Mouse (Mus musculus) kidney, embryonic 14.5 days (tissue): ENCODE results near the gene Ppp2r5c. TPM values are rescaled to one million over a fixed set of nuclear protein-coding genes. Genes with fewer than 3 reads are reported as not detected.

Source experiments
- ATAC-seq: fragments of 200-750 bp; cut with Nextera tagmentation; 2 replicates; pipeline ENCODE4 v1.8.0; 2017; ENCODE audit warnings: moderate number of reproducible peaks, mild to moderate bottlenecking, moderate TSS enrichment, moderate library complexity; ENCODE audit not compliant: low FRiP score, low TSS enrichment
- H3K27ac ChIP-seq: fragments of 300-500 bp; sonication (generic); 2 replicates; pipeline ENCODE4 v1.5.1; 2014; ENCODE audit warnings: low read depth, mild to moderate bottlenecking, low read length, moderate library complexity, mixed read lengths
- H3K27me3 ChIP-seq: fragments of 300-500 bp; sonication (generic); 2 replicates; pipeline ENCODE4 v1.6.1; 2014; ENCODE audit warnings: mild to moderate bottlenecking, low read length; ENCODE audit not compliant: control insufficient read depth, insufficient read depth
- H3K36me3 ChIP-seq: fragments of 300-500 bp; sonication (generic); 2 replicates; pipeline ENCODE4 v1.6.1; 2014; ENCODE audit warnings: low read length, mixed read lengths; ENCODE audit not compliant: control insufficient read depth, insufficient read depth
- H3K4me1 ChIP-seq: fragments of 300-500 bp; sonication (generic); 2 replicates; pipeline ENCODE4 v1.6.1; 2014; ENCODE audit warnings: low read length, mixed read lengths; ENCODE audit not compliant: control insufficient read depth, insufficient read depth
- H3K4me2 ChIP-seq: fragments of 300-500 bp; sonication (generic); replicated peaks from 2 replicates; pipeline ENCODE4 v1.6.1; 2014; ENCODE audit warnings: low read depth, mild to moderate bottlenecking, low read length
- H3K4me3 ChIP-seq: fragments of 300-500 bp; sonication (generic); 2 replicates; pipeline ENCODE4 v1.5.1; 2014; ENCODE audit warnings: mild to moderate bottlenecking, low read length
- H3K9ac ChIP-seq: fragments of 300-500 bp; sonication (generic); 2 replicates; pipeline ENCODE4 v1.6.1; 2014; ENCODE audit warnings: low read depth, mild to moderate bottlenecking, low read length, moderate library complexity
- H3K9me3 ChIP-seq: fragments of 300-500 bp; sonication (generic); 2 replicates; pipeline ENCODE4 v1.6.1; 2016; ENCODE audit warnings: low read length; ENCODE audit not compliant: control insufficient read depth
- WGBS: fragments of 180-500 bp; shearing (Covaris S2); extraction: QIAGEN DNeasy Blood & Tissue Kit; methylation state at CpG from one replicate; pipeline ENCODE4 v1.1.7; 2014; 5-methylcytosine and 5-hydroxymethylcytosine counted together
- polyA plus RNA-seq: library from polyadenylated mRNA; unstranded; fragments of >200 nt; fragmentation: Nextera tagmentation; extraction: Ambion mirVana; gene quantifications from 2 replicates; pipeline ENCODE4 v1.2.1, GENCODE M21; 2014

Gene Ppp2r5c
- polyA plus RNA-seq, 1 experiment from 2014 or later = 160 TPM

DNA sequence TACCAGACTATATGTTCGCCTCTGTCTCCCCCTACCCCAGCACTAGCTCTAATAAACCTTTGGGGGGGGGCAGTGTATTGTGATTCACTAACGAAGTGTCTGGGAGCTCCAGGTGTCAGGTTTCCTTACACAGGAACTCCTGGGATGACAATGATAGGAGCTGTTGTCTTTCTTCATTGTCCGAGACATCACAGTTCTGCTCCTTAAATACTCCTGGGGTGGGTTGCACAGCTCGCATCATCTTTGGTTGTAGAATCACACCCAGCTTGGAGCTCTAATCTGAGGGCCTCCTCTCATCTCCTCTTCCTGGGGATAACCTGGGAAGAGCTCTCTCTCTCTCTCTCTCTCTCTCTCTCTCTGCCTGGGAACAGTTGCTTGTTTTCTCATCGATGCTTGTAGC, 94.6 kb downstream of the Ppp2r5c start:
- no peak overlapping the region for H3K4me3 ChIP-seq
- H3K9ac ChIP-seq = no peak overlapping the region
- no peaks in the 10 kb centered on the region for H3K9me3 ChIP-seq
- peaks cover 13% of the 10 kb centered on the region for H3K4me1 ChIP-seq
- ATAC-seq = no peak
- peaks cover 12% of the 10 kb centered on the region for H3K36me3 ChIP-seq
- no peak overlapping the region for H3K27ac ChIP-seq
- H3K27me3 ChIP-seq = no peaks in the 10 kb centered on the region
- no peak overlapping the region for H3K4me2 ChIP-seq
- WGBS = 60% methylated on average over 5 of the region's 5 CpGs

DNA sequence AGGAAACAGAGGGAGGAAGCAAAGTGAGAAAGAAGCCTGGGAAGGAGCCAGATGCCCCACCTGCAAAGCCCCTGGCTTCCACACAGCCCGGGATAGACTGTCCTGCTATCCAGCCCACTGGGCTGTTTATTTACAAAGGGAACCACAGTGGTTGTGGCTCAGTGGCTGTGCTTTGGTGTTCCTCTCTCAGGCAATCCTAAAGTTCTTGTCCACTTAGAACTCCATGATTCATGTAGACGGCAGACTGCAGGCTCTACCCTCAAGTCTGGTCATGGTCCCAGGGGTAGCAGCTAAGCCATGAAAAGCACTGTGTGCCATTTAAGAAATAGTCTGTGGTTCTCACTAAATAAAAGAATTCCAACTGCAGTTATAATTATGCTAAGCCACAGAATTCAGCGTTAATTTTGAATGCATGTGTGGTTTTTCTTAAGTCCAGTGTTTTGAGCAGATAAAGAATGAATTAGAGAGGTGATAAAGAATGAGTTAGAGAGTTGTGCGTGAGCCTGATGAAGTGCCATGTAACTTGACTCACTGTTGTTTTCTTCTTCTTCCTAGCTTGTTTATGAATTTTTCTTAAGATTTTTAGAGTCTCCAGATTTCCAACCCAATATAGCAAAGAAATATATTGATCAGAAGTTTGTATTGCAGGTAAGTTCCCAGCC, 98.3 kb downstream of the Ppp2r5c start:
- Histone ChIP-seq H3K36me3 (peaks cover 42% of the 10 kb centered on the region), H3K4me3 (no peak overlapping the region), H3K4me2 (no peak overlapping the region), H3K27ac (peak overlapping the region; percentile 30; the same call in 1 of the 2 replicates), H3K27me3 (no peaks in the 10 kb centered on the region), H3K4me1 (peaks cover 6% of the 10 kb centered on the region), H3K9ac (no peak overlapping the region), H3K9me3 (no peaks in the 10 kb centered on the region)
- WGBS = 85% methylated on average over 4 of the region's 4 CpGs
- no peak for ATAC-seq

DNA sequence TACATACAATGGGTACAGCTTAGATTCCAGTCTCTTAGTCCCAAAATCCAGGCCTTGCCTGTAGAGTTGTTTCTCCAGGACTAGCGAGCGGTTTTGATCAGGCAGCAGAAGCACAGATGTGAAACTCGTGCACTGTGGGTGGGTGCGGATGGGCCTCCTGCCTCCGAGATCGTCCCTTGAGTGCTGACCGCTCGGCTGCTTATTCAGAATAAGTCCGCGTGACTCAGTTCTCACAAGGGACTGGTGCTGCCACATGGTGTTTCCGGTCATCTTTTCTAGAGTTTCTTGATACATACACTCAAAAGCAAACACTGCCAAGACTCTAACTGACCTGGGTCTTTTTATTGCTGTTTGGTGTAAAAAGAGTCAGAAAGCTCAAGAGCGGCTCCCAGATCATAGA, 100.7 kb downstream of the Ppp2r5c start:
- Histone ChIP-seq H3K9me3 (no peaks in the 10 kb centered on the region), H3K27ac (no peak overlapping the region), H3K9ac (no peak overlapping the region), H3K4me1 (no peaks in the 10 kb centered on the region; the same call in 1 of the 2 replicates), H3K36me3 (peaks cover 60% of the 10 kb centered on the region), H3K27me3 (no peaks in the 10 kb centered on the region), H3K4me2 (no peak overlapping the region), H3K4me3 (no peak overlapping the region)
- no peak for ATAC-seq
- WGBS = 96% methylated on average over 12 of the region's 12 CpGs

DNA sequence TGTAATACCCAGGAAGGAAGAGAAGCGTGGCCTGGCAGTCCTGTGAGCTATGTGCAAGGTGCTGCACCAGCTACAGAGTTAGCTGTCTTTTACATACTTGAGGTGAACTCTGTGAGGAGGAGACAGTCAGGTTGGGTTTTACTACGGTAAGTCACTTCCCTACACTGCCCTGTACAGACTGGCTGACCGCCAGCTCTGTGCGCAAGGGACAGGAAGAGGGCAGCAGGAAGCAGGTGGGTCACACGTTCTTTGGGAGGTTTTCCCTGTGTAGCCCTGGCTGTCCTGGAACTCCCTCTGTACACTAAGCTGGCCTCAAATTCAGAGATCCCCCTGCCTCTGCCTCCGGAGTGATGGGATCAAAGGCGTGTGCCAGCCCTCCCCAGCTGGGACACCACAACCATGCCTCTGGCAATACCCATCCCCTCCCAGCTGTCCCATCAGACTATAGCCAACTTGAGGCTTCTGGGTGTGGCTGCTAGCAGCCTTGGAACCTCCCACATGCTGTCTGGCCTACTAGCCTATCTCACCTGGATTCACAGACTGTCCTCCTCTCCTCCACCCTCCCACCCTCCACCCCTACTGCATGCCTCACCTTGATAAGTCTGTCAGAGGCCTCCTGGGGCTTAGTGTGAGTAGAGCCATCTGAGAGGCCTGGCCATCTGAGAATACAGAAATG, 102.7 kb downstream of the Ppp2r5c start:
- WGBS = 89% methylated on average over 7 of the region's 7 CpGs
- H3K4me1 ChIP-seq = no peaks in the 10 kb centered on the region
- H3K9me3 ChIP-seq = no peaks in the 10 kb centered on the region
- no peak overlapping the region for H3K4me2 ChIP-seq
- peaks cover 75% of the 10 kb centered on the region for H3K36me3 ChIP-seq
- H3K27me3 ChIP-seq = no peaks in the 10 kb centered on the region
- no peak overlapping the region for H3K4me3 ChIP-seq
- no peak overlapping the region for H3K27ac ChIP-seq
- no peak for ATAC-seq
- no peak overlapping the region for H3K9ac ChIP-seq

DNA sequence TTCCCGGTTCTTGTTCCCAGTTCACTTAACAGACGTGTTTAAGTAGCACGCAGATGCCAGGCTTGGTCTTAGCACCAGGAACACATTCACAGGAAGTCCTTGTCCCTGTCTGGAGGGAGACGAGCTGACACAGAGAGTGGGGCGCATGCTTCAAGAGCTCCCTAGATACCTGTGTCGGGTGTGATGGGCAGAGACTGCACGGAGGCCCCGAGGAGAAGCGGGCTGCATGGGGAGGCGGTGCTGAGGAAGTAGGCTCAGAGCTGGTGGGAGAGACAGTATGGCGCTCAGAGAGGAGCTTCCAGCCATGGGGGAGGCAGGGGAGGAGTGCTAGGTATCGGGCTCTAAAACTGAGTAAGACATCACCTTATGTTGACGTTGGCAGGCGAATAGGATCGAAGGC, 103.4 kb downstream of the Ppp2r5c start:
- H3K27me3 ChIP-seq = no peaks in the 10 kb centered on the region
- H3K4me2 ChIP-seq = no peak overlapping the region
- 92% methylated on average over 15 of the region's 15 CpGs for WGBS
- no peaks in the 10 kb centered on the region for H3K9me3 ChIP-seq
- H3K4me3 ChIP-seq = no peak overlapping the region
- peaks cover 83% of the 10 kb centered on the region for H3K36me3 ChIP-seq
- no peaks in the 10 kb centered on the region for H3K4me1 ChIP-seq
- ATAC-seq = no peak; the same call in 1 of the 2 replicates
- H3K9ac ChIP-seq = no peak overlapping the region
- no peak overlapping the region for H3K27ac ChIP-seq

DNA sequence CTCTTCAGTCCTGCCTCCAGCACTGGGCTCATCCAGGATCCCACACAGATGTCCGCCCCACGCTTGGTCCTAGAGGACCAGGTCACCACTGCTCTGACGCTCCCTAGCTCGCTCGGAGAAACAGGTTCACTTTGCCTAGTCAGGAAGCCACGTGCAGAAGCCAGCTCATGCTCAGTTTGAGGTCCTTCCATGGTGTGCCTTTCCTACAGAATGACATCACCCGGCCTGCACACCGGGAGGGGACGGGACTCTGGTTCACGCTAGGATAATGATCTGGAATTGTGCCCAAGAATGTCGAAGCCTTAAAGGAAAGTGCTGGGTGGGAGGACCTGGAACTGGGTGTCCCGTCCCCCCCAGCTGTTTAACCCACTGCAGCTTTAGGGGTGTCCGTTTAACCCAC, 105.2 kb downstream of the Ppp2r5c start:
- ATAC-seq = no peak
- Histone ChIP-seq H3K4me2 (no peak overlapping the region), H3K27me3 (no peaks in the 10 kb centered on the region), H3K9me3 (no peaks in the 10 kb centered on the region), H3K4me1 (no peaks in the 10 kb centered on the region), H3K4me3 (no peak overlapping the region), H3K36me3 (peaks cover 84% of the 10 kb centered on the region), H3K9ac (no peak overlapping the region), H3K27ac (no peak overlapping the region)
- 84% methylated on average over 13 of the region's 13 CpGs for WGBS

DNA sequence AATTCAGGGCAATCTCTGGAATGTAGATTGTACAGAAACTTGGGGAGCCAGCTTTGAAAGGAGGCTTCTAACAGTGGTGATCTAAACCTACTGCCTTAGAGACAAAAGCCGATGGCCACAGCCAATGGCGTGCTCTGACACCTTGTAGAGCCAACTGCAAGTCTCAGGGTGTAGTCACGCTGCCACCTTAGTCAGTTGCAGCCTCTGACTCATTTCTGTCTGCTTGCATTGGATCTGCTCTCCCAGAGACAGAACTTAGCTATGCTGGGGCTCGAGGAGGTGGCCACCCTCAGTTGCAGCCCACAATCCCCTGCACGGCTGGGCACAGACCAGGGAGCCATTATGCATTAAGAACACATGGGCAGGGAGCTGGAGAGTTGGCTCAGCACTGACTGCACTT, 106.4 kb downstream of the Ppp2r5c start:
- Histone ChIP-seq H3K27me3 (no peaks in the 10 kb centered on the region), H3K9ac (no peak overlapping the region), H3K4me3 (no peak overlapping the region), H3K4me1 (no peaks in the 10 kb centered on the region), H3K27ac (no peak overlapping the region), H3K36me3 (peaks cover 80% of the 10 kb centered on the region), H3K9me3 (no peaks in the 10 kb centered on the region), H3K4me2 (no peak overlapping the region)
- ATAC-seq = no peak
- WGBS = 95% methylated on average over 5 of the region's 5 CpGs

DNA sequence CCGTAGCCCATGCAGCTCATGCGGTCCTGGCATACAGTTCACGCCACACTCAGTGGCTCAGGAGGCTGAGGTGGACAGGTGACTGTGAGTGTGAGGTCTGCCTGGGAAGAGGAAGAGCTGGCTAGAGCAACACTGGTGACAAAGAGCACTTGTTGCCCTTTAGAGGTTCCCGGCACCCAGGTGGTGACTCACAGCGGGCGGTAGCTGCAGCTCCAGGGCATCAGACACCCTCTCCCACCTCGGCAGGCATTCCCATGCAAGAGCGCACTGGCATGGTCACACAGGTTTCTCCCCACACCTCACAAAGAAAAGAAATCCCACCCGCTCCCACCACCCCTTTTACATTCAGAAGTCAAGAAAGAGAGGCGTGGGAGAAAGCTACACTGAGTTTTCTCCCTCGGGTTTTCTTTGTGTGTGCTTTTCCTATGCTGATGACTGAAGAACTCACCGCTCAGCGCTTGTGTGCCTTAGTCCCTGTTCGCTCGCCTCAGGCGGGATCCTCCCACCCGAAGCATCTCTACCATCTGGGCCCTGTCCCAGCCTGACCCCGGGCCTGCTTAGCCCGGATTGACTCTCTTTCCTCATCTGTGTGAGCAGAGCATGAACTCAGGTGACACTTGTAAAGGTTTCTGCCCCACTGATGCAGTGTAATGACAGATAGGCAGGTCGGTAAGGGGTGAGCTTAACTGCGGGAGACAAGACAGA, 108.8 kb downstream of the Ppp2r5c start:
- Histone ChIP-seq H3K4me3 (no peak overlapping the region), H3K36me3 (peaks cover 70% of the 10 kb centered on the region), H3K27me3 (no peaks in the 10 kb centered on the region), H3K9me3 (no peaks in the 10 kb centered on the region), H3K4me2 (no peak overlapping the region), H3K9ac (no peak overlapping the region), H3K4me1 (no peaks in the 10 kb centered on the region), H3K27ac (no peak overlapping the region)
- WGBS = 88% methylated on average over 21 of the region's 21 CpGs
- no peak for ATAC-seq
